Mouse (Mus musculus): ENCODE measurements around the gene Arih1. TPM values are rescaled to one million over a fixed set of nuclear protein-coding genes. Genes with fewer than 3 reads are reported as not detected.
A peak's percentile ranks its signal among the peaks of the same experiment; 100 is the strongest.
"Not testable (repeated sequence)": the region's sequence is repeated elsewhere in the genome, so short reads cannot be mapped to it uniquely, and the experiment has no call there.

Gene Arih1
- total RNA-seq, 1 experiment from 2014 or later: 161 TPM

GRCm38 (mm10) chr9:59360487-59360886 lies 125.9 kb downstream of the Arih1 start:
- peak; percentile 67 to 78 for ATAC-seq (replicated peaks in 1 of 2; ENCODE audit: insufficient read depth in 1 of 2, low FRiP score in 2 of 2, low TSS enrichment in 1 of 2, low read depth in 1 of 2, poor library complexity in 2 of 2, severe bottlenecking in 2 of 2)

- not testable (repeated sequence) for ATAC-seq (replicated peaks in 1 of 2; ENCODE audit: insufficient read depth in 1 of 2, low FRiP score in 2 of 2, low TSS enrichment in 1 of 2, low read depth in 1 of 2, poor library complexity in 2 of 2, severe bottlenecking in 2 of 2)
Measured at GRCm38 (mm10) chr9:59358041-59358440, 128.4 kb downstream of the Arih1 start.

GRCm38 (mm10) chr9:59353253-59353639 lies 133.2 kb downstream of the Arih1 start, which contains the start of gene Bbs4:
Gene Bbs4 (minus strand): TSS chr9:59353508.
- peak; percentile 90 to 99 for ATAC-seq (replicated peaks in 1 of 2; ENCODE audit: insufficient read depth in 1 of 2, low FRiP score in 2 of 2, low TSS enrichment in 1 of 2, low read depth in 1 of 2, poor library complexity in 2 of 2, severe bottlenecking in 2 of 2)

GRCm38 (mm10) chr9:59352586-59353252 lies 133.7 kb downstream of the Arih1 start:
- ATAC-seq (replicated peaks in 1 of 2; ENCODE audit: insufficient read depth in 1 of 2, low FRiP score in 2 of 2, low TSS enrichment in 1 of 2, low read depth in 1 of 2, poor library complexity in 2 of 2, severe bottlenecking in 2 of 2): no peak

GRCm38 (mm10) chr9:59346176-59346575 lies 140.2 kb downstream of the Arih1 start:
- no peak for ATAC-seq (replicated peaks in 1 of 2; ENCODE audit: insufficient read depth in 1 of 2, low FRiP score in 2 of 2, low TSS enrichment in 1 of 2, low read depth in 1 of 2, poor library complexity in 2 of 2, severe bottlenecking in 2 of 2)

- ATAC-seq (replicated peaks in 1 of 2; ENCODE audit: insufficient read depth in 1 of 2, low FRiP score in 2 of 2, low TSS enrichment in 1 of 2, low read depth in 1 of 2, poor library complexity in 2 of 2, severe bottlenecking in 2 of 2): peak in 1 of 2 experiments; percentile 32; a peak in 1 of 4 replicates
Measured at GRCm38 (mm10) chr9:59340002-59340401, 146.4 kb downstream of the Arih1 start.

GRCm38 (mm10) chr9:59339107-59339506 lies 147.3 kb downstream of the Arih1 start:
- ATAC-seq (replicated peaks in 1 of 2; ENCODE audit: insufficient read depth in 1 of 2, low FRiP score in 2 of 2, low TSS enrichment in 1 of 2, low read depth in 1 of 2, poor library complexity in 2 of 2, severe bottlenecking in 2 of 2): no peak

- no peak for ATAC-seq (replicated peaks in 1 of 2; ENCODE audit: insufficient read depth in 1 of 2, low FRiP score in 2 of 2, low TSS enrichment in 1 of 2, low read depth in 1 of 2, poor library complexity in 2 of 2, severe bottlenecking in 2 of 2)
Measured at GRCm38 (mm10) chr9:59338411-59338810, 148.0 kb downstream of the Arih1 start.

Other genes with a start within 250 kb of the Arih1 start
- 61.0 and 95.3 TPM in 2 replicates for gene Adpgk, start 195.1 kb downstream of the Arih1 start, total RNA-seq (2017)
- gene Bbs4, start 133.1 kb downstream of the Arih1 start, total RNA-seq (2017): 22.8 and 27.7 TPM in 2 replicates
- gene Hexa, start 52.9 kb upstream of the Arih1 start, total RNA-seq (2017): 62.5 and 69.7 TPM in 2 replicates
- gene Tmem202, start 53.2 kb upstream of the Arih1 start, total RNA-seq (2017): not detected in 2 replicates
- gene Celf6, start 91.3 kb upstream of the Arih1 start, total RNA-seq (2017): not detected in 2 replicates
- gene Parp6, start 130.7 kb upstream of the Arih1 start, total RNA-seq (2017): 38.2 and 38.8 TPM in 2 replicates
- gene Pkm, start 169.8 kb upstream of the Arih1 start, total RNA-seq (2017): 547 and 732 TPM in 2 replicates
- gene Gramd2, start 193.5 kb upstream of the Arih1 start, total RNA-seq (2017): 1.2 TPM in 1 of 2 replicates, not detected in the other

Data from hematopoietic stem cell, adult 5-6 weeks (primary cell).